Mouse (Mus musculus): ENCODE measurements at regions not wholly inside any gene's neighbourhood (a gene's known extent, or its start where the extent isn't known, plus 50 kb on each side); places are given as distances from the start of the nearest gene placed in this dataset.

- TF ChIP-seq CTCF (IDR thresholded peaks at IDR 0.05; ENCODE audit: low read depth) (no peak), EP300 (optimal IDR thresholded peaks at IDR 0.05) (no peak)
Measured at GRCm38 (mm10) chr19:14802909-14803650, 205.2 kb upstream of the Tle4 start.

Measured in stomach, postnatal 0 days (tissue).